Mouse (Mus musculus) cerebellum, adult 2 months (tissue): ENCODE data around the gene Syt3.

Experiments
- CTCF ChIP-seq: fragments of 200-500 bp; IDR thresholded peaks from 2 replicates; pipeline ENCODE4 v1.5.1; 2011; ENCODE audit warnings: low read depth, mild to moderate bottlenecking, control low read depth, low read length, moderate library complexity, borderline replicate concordance; ENCODE audit not compliant: insufficient read depth
- POLR2A ChIP-seq: fragments of 200-500 bp; IDR thresholded peaks from 2 replicates; pipeline ENCODE4 v1.6.1; 2011; ENCODE audit warnings: low read length, control low read depth, borderline replicate concordance; ENCODE audit not compliant: insufficient read depth

- TF ChIP-seq CTCF: peak; percentile 75
- no peak for TF ChIP-seq POLR2A
Observed at GRCm38 (mm10) chr7:44398570-44398969, 14.7 kb downstream of the Syt3 start.
